Mouse (Mus musculus) left cerebral cortex, postnatal 36 days (tissue): ENCODE results near the gene Srp54c. TPM values are rescaled to one million over a fixed set of nuclear protein-coding genes. Genes with fewer than 3 reads are reported as not detected.

Experiments used
- DNase-seq, 2 experiments: peaks; one replicate each; pipeline ENCODE4 v3.0.0; 2021 to 2022; ENCODE audit warnings: low spot score in 2 of 2, mixed read lengths in 1 of 2
- intact Hi-C: fragments of 180-260 bp; cut with DNase I; formaldehyde crosslinking; loops from one replicate; pipeline ENCODE4 v1.15.1; 2025
- total RNA-seq, 2 experiments: library from RNA; stranded (reverse); gene quantifications; 2 replicates each; pipeline ENCODE4 v1.2.3; 2021

Gene Srp54c
- total RNA-seq, 2 experiments from 2014 or later: 36.0 to 37.3 TPM

GRCm38 (mm10) chr12:55308731-55309130 is 78.8 kb downstream of the Srp54c start:
- DNase-seq: no peak
- intact Hi-C loops: no loop called here

GRCm38 (mm10) chr12:55309501-55309900 is 79.5 kb downstream of the Srp54c start:
- intact Hi-C loops: no loop called here
- no peak for DNase-seq

- no peak for DNase-seq
- intact Hi-C loops: loop anchor here (10.0 kb wide), 2 partner anchors 63 to 513 kb away; partner anchors contain the start of gene Ralgapa1
These were observed 81.9 kb downstream of the Srp54c start for GRCm38 (mm10) chr12:55311841-55312240.

Other genes starting within 250 kb of the Srp54c start
- gene Gm20403, start 243.6 kb upstream of the Srp54c start, total RNA-seq: not detected
- gene Baz1a, start 215.8 kb upstream of the Srp54c start, total RNA-seq: 1 to 10 TPM; 2.4 to 5.3 TPM
- gene 2700097O09Rik, start 150.1 kb upstream of the Srp54c start, total RNA-seq: 10 to 100 TPM in 1 of 2 experiments, 1 to 10 TPM in 1; 8.2 to 13.2 TPM
- gene Srp54a, start 149.9 kb upstream of the Srp54c start, total RNA-seq: 10 to 100 TPM; 83.0 to 84.9 TPM
- gene Fam177a, start 105.7 kb upstream of the Srp54c start, total RNA-seq: 10 to 100 TPM; 18.2 TPM
- gene Srp54b, start 75.1 kb upstream of the Srp54c start, total RNA-seq: 10 to 100 TPM; 51.8 to 57.4 TPM
- gene 1700047I17Rik2, start 30.6 kb upstream of the Srp54c start, total RNA-seq: 1 to 10 TPM in 1 of 2 experiments, not detected in 1; 1.9 TPM
- 1 to 10 TPM; 7.5 to 8.7 TPM for gene 1110008L16Rik, start 69.4 kb downstream of the Srp54c start, total RNA-seq
- 10 to 100 TPM; 11.0 to 13.0 TPM for gene Ppp2r3c, start 72.8 kb downstream of the Srp54c start, total RNA-seq
- 100 to 1,000 TPM; 129 to 136 TPM for gene Psma6, start 154.1 kb downstream of the Srp54c start, total RNA-seq